Mouse (Mus musculus) bone marrow, adult 2 months (tissue): ENCODE results near the gene Pml.

Experiments
- CTCF ChIP-seq: fragments of 200-500 bp; IDR thresholded peaks from 2 replicates; pipeline ENCODE4 v1.5.1; 2011; ENCODE audit warnings: low read length, control low read depth; ENCODE audit not compliant: control insufficient read depth, insufficient read depth
- POLR2A ChIP-seq: fragments of 200-500 bp; IDR thresholded peaks from 2 replicates; pipeline ENCODE4 v1.6.1; 2011; ENCODE audit warnings: low read depth, mild to moderate bottlenecking, control low read depth, low read length, borderline replicate concordance; ENCODE audit not compliant: control insufficient read depth

- TF ChIP-seq CTCF (no peak), POLR2A (no peak)
These were observed 48.4 kb upstream of the Pml start for GRCm38 (mm10) chr9:58297961-58298477.
